Mouse (Mus musculus): ENCODE data around the gene Abca2. TPM values are rescaled to one million over a fixed set of nuclear protein-coding genes. Genes with fewer than 3 reads are reported as not detected.

Abca2 gene
- polyA plus RNA-seq (2012; rRNA removed), result 61.1 and 67.6 TPM in 2 replicates

- TF ChIP-seq POLR2A (IDR thresholded peaks at IDR 0.05; ENCODE audit: low read depth, low read length) (no peak), CTCF (IDR thresholded peaks at IDR 0.05; ENCODE audit: extremely low read depth, insufficient read depth, insufficient read length, insufficient replicate concordance) (peak; percentile 94)
- Histone ChIP-seq H3K4me1 (ENCODE audit: control insufficient read depth, insufficient read depth, insufficient read length) (peaks cover 11% of the 10 kb centered on the region), H3K27ac (ENCODE audit: insufficient read depth, low read length) (peak within 1 kb of the TSS; percentile 7; the same call in 1 of the 2 replicates), H3K27me3 (ENCODE audit: control insufficient read depth, insufficient read depth, low read length) (no peaks in the 10 kb centered on the region), H3K36me3 (ENCODE audit: control insufficient read depth, insufficient read depth, low read length) (no peaks in the 10 kb centered on the region), H3K4me3 (ENCODE audit: extremely low read depth, insufficient read depth, insufficient read length) (peak within 1 kb of the TSS; percentile 73)
- DNase-seq (ENCODE audit: low read depth in 1 of 2, low spot score in 2 of 2), result peak; percentile 76 to 93
- WGBS, result under 1% methylated on average over 81 of the region's 89 CpGs
Observed at GRCm38 (mm10) chr2:25428442-25429236, at the start of gene Abca2. Abca2 (plus strand) TSS chr2:25428703.

GRCm38 (mm10) chr2:25384492-25384891 lies 44.0 kb upstream of the Abca2 start:
- H3K4me3 ChIP-seq (ENCODE audit: extremely low read depth, insufficient read depth, insufficient read length), result no peak overlapping the region
- H3K27ac ChIP-seq (ENCODE audit: insufficient read depth, low read length), result no peak overlapping the region
- no peaks in the 10 kb centered on the region for H3K4me1 ChIP-seq (ENCODE audit: control insufficient read depth, insufficient read depth, insufficient read length)
- H3K27me3 ChIP-seq (ENCODE audit: control insufficient read depth, insufficient read depth, low read length), result no peaks in the 10 kb centered on the region
- TF ChIP-seq CTCF (IDR thresholded peaks at IDR 0.05; ENCODE audit: extremely low read depth, insufficient read depth, insufficient read length, insufficient replicate concordance), result no peak
- no peaks in the 10 kb centered on the region for H3K36me3 ChIP-seq (ENCODE audit: control insufficient read depth, insufficient read depth, low read length)
- DNase-seq (ENCODE audit: low read depth in 1 of 2, low spot score in 2 of 2), result no peak
- WGBS, result 78% methylated on average over 5 of the region's 5 CpGs

- H3K27ac ChIP-seq (ENCODE audit: insufficient read depth, low read length), result no peak overlapping the region
- no peaks in the 10 kb centered on the region for H3K36me3 ChIP-seq (ENCODE audit: control insufficient read depth, insufficient read depth, low read length)
- no peak overlapping the region for H3K4me3 ChIP-seq (ENCODE audit: extremely low read depth, insufficient read depth, insufficient read length)
- 0 out of 2 replicates have a peak, but pooled peaks cover 4% of the 10 kb centered on the region for H3K4me1 ChIP-seq (ENCODE audit: control insufficient read depth, insufficient read depth, insufficient read length)
- no peak for DNase-seq (ENCODE audit: low read depth in 1 of 2, low spot score in 2 of 2)
- H3K27me3 ChIP-seq (ENCODE audit: control insufficient read depth, insufficient read depth, low read length), result peaks cover 10% of the 10 kb centered on the region; the same call in 1 of the 2 replicates
- WGBS, result 76% methylated on average over 5 of the region's 5 CpGs
- TF ChIP-seq POLR2A (IDR thresholded peaks at IDR 0.05; ENCODE audit: low read depth, low read length), result no peak
- TF ChIP-seq CTCF (IDR thresholded peaks at IDR 0.05; ENCODE audit: extremely low read depth, insufficient read depth, insufficient read length, insufficient replicate concordance), result no peak
Observed at GRCm38 (mm10) chr2:25391266-25391665, 37.2 kb upstream of the Abca2 start.

GRCm38 (mm10) chr2:25394281-25395221 lies 34.0 kb upstream of the Abca2 start:
- TF ChIP-seq POLR2A (IDR thresholded peaks at IDR 0.05; ENCODE audit: low read depth, low read length) (no peak), CTCF (IDR thresholded peaks at IDR 0.05; ENCODE audit: extremely low read depth, insufficient read depth, insufficient read length, insufficient replicate concordance) (no peak)
- 60% methylated on average over 3 of the region's 3 CpGs for WGBS
- DNase-seq (ENCODE audit: low read depth in 1 of 2, low spot score in 2 of 2), result no peak
- Histone ChIP-seq H3K4me3 (ENCODE audit: extremely low read depth, insufficient read depth, insufficient read length) (no peak overlapping the region), H3K27ac (ENCODE audit: insufficient read depth, low read length) (no peak overlapping the region), H3K27me3 (ENCODE audit: control insufficient read depth, insufficient read depth, low read length) (peaks cover 12% of the 10 kb centered on the region; the same call in 1 of the 2 replicates), H3K4me1 (ENCODE audit: control insufficient read depth, insufficient read depth, insufficient read length) (0 out of 2 replicates have a peak, but pooled peaks cover 4% of the 10 kb centered on the region), H3K36me3 (ENCODE audit: control insufficient read depth, insufficient read depth, low read length) (no peaks in the 10 kb centered on the region)

GRCm38 (mm10) chr2:25395721-25396596 lies 32.5 kb upstream of the Abca2 start, which contains the start of gene Entpd2:
Entpd2 (plus strand) TSS chr2:25395874.
- 4% methylated on average over 57 of the region's 57 CpGs for WGBS
- no peak within 1 kb of the TSS for H3K27ac ChIP-seq (ENCODE audit: insufficient read depth, low read length)
- DNase-seq (ENCODE audit: low read depth in 1 of 2, low spot score in 2 of 2), result no peak
- H3K4me1 ChIP-seq (ENCODE audit: control insufficient read depth, insufficient read depth, insufficient read length), result 0 out of 2 replicates have a peak, but pooled peaks cover 4% of the 10 kb centered on the region
- TF ChIP-seq POLR2A (IDR thresholded peaks at IDR 0.05; ENCODE audit: low read depth, low read length) (no peak), CTCF (IDR thresholded peaks at IDR 0.05; ENCODE audit: extremely low read depth, insufficient read depth, insufficient read length, insufficient replicate concordance) (no peak)
- peaks cover 16% of the 10 kb centered on the region for H3K27me3 ChIP-seq (ENCODE audit: control insufficient read depth, insufficient read depth, low read length)
- no peaks in the 10 kb centered on the region for H3K36me3 ChIP-seq (ENCODE audit: control insufficient read depth, insufficient read depth, low read length)
- peak within 1 kb of the TSS; percentile 32; the same call in 1 of the 2 replicates for H3K4me3 ChIP-seq (ENCODE audit: extremely low read depth, insufficient read depth, insufficient read length)

- H3K4me3 ChIP-seq (ENCODE audit: extremely low read depth, insufficient read depth, insufficient read length), result no peak overlapping the region
- no peaks in the 10 kb centered on the region for H3K36me3 ChIP-seq (ENCODE audit: control insufficient read depth, insufficient read depth, low read length)
- peaks cover 16% of the 10 kb centered on the region for H3K27me3 ChIP-seq (ENCODE audit: control insufficient read depth, insufficient read depth, low read length)
- H3K27ac ChIP-seq (ENCODE audit: insufficient read depth, low read length), result no peak overlapping the region
- no peak for DNase-seq (ENCODE audit: low read depth in 1 of 2, low spot score in 2 of 2)
- 49% methylated on average over 3 of the region's 3 CpGs for WGBS
- H3K4me1 ChIP-seq (ENCODE audit: control insufficient read depth, insufficient read depth, insufficient read length), result 0 out of 2 replicates have a peak, but pooled peaks cover 4% of the 10 kb centered on the region
- no peak for TF ChIP-seq POLR2A (IDR thresholded peaks at IDR 0.05; ENCODE audit: low read depth, low read length)
- no peak for TF ChIP-seq CTCF (IDR thresholded peaks at IDR 0.05; ENCODE audit: extremely low read depth, insufficient read depth, insufficient read length, insufficient replicate concordance)
Observed at GRCm38 (mm10) chr2:25396597-25396983, 31.9 kb upstream of the Abca2 start.

Measured in spleen, adult 2 months (tissue).